Mouse (Mus musculus) kidney, adult 2 months (tissue): ENCODE measurements around the gene Cdh18. TPM values are rescaled to one million over a fixed set of nuclear protein-coding genes. Genes with fewer than 3 reads are reported as not detected.
"Not testable (repeated sequence)": the region's sequence is repeated elsewhere in the genome, so short reads cannot be mapped to it uniquely, and the experiment has no call there.

Experiments
- DNase-seq: peaks from one replicate; pipeline ENCODE4 v3.0.0; 2021
- H3K27ac ChIP-seq: fragments of 200-500 bp; 2 replicates; pipeline ENCODE4 v1.5.1; 2012; ENCODE audit warnings: low read depth, low read length, control low read depth, inconsistent platforms; ENCODE audit not compliant: insufficient read depth
- H3K27me3 ChIP-seq: fragments of 200-500 bp; replicated peaks from 2 replicates; pipeline ENCODE4 v1.6.1; 2012; ENCODE audit warnings: mild to moderate bottlenecking, moderate library complexity, low read length, inconsistent platforms; ENCODE audit not compliant: control insufficient read depth, insufficient read depth
- H3K36me3 ChIP-seq: fragments of 200-500 bp; 2 replicates; pipeline ENCODE4 v1.6.1; 2012; ENCODE audit warnings: mild to moderate bottlenecking, moderate library complexity, low read length, inconsistent platforms; ENCODE audit not compliant: control insufficient read depth, insufficient read depth
- H3K4me1 ChIP-seq: fragments of 200-500 bp; 2 replicates; pipeline ENCODE4 v1.6.1; 2011; ENCODE audit warnings: low read length; ENCODE audit not compliant: control insufficient read depth, insufficient read depth
- H3K4me3 ChIP-seq: fragments of 200-500 bp; 2 replicates; pipeline ENCODE4 v1.5.1; 2011; ENCODE audit warnings: mild to moderate bottlenecking, low read depth, low read length, control low read depth; ENCODE audit not compliant: insufficient read depth
- CTCF ChIP-seq: fragments of 200-500 bp; conservative IDR thresholded peaks from 2 replicates; pipeline ENCODE4 v1.5.1; 2011; ENCODE audit warnings: low read depth, mild to moderate bottlenecking, control low read depth, low read length, moderate library complexity, mixed read lengths; ENCODE audit not compliant: insufficient read depth, insufficient read length
- POLR2A ChIP-seq: fragments of 200-500 bp; IDR thresholded peaks from one replicate; pipeline ENCODE4 v1.6.1; 2011; ENCODE audit warnings: low read depth, low read length, control low read depth
- WGBS: fragments of 180-500 bp; shearing (Covaris S2); methylation state at CpG from one replicate; pipeline ENCODE4 v1.1.7; 2018; 5-methylcytosine and 5-hydroxymethylcytosine counted together
- polyA plus RNA-seq: library from polyadenylated mRNA; depleted of rRNA; stranded (reverse); fragments of >200 nt; gene quantifications from 2 replicates; pipeline ENCODE4 v1.2.3, GENCODE M21; 2012

Cdh18 gene
- polyA plus RNA-seq, 1 experiment = not detected

GRCm38 (mm10) chr15:23035551-23036207 is 486.9 kb downstream of the Cdh18 start:
- H3K27ac ChIP-seq = no peak overlapping the region
- H3K4me1 ChIP-seq = no peaks in the 10 kb centered on the region
- H3K4me3 ChIP-seq = no peak overlapping the region
- peaks cover 2% of the 10 kb centered on the region; the same call in 1 of the 2 replicates for H3K27me3 ChIP-seq
- TF ChIP-seq CTCF = no peak
- TF ChIP-seq POLR2A = no peak
- H3K36me3 ChIP-seq = no peaks in the 10 kb centered on the region
- 4% methylated on average over 14 of the region's 14 CpGs for WGBS
- DNase-seq = no peak

- peak; percentile 7 for DNase-seq
- WGBS = 3% methylated on average over 23 of the region's 23 CpGs
- Histone ChIP-seq H3K27me3 (peaks cover 2% of the 10 kb centered on the region; the same call in 1 of the 2 replicates), H3K36me3 (no peaks in the 10 kb centered on the region), H3K4me1 (no peaks in the 10 kb centered on the region), H3K4me3 (no peak overlapping the region), H3K27ac (no peak overlapping the region)
- TF ChIP-seq POLR2A = no peak
- TF ChIP-seq CTCF = no peak
Measured at GRCm38 (mm10) chr15:23036208-23037065, 487.6 kb downstream of the Cdh18 start.

- Histone ChIP-seq H3K4me1 (no peaks in the 10 kb centered on the region), H3K36me3 (no peaks in the 10 kb centered on the region), H3K27me3 (peaks cover 2% of the 10 kb centered on the region; the same call in 1 of the 2 replicates), H3K4me3 (no peak overlapping the region), H3K27ac (no peak overlapping the region)
- TF ChIP-seq CTCF (no peak), POLR2A (no peak)
- DNase-seq = no peak
Measured at GRCm38 (mm10) chr15:23037561-23037960, 488.7 kb downstream of the Cdh18 start.

GRCm38 (mm10) chr15:23046127-23046785 is 497.4 kb downstream of the Cdh18 start:
- H3K36me3 ChIP-seq = no peaks in the 10 kb centered on the region
- 68% methylated on average over 4 of the region's 4 CpGs for WGBS
- H3K4me1 ChIP-seq = no peaks in the 10 kb centered on the region
- H3K27ac ChIP-seq = no peak overlapping the region
- no peak overlapping the region for H3K4me3 ChIP-seq
- no peaks in the 10 kb centered on the region for H3K27me3 ChIP-seq
- DNase-seq = no peak
- TF ChIP-seq POLR2A (no peak), CTCF (no peak)

GRCm38 (mm10) chr15:23052006-23052405 is 503.2 kb downstream of the Cdh18 start:
- WGBS = 78% methylated on average over 2 of the region's 2 CpGs

GRCm38 (mm10) chr15:23085326-23085725 is 536.5 kb downstream of the Cdh18 start:
- not testable (repeated sequence) for H3K36me3 ChIP-seq, DNase-seq, H3K4me3 ChIP-seq, H3K27me3 ChIP-seq, H3K27ac ChIP-seq, H3K4me1 ChIP-seq
- WGBS = 79% methylated on average over 1 of the region's 1 CpGs

More at GRCm38 (mm10) chr15:23052006-23052405, 503.2 kb downstream of the Cdh18 start:
- no peak for DNase-seq
- Histone ChIP-seq H3K4me1 (no peaks in the 10 kb centered on the region), H3K27ac (no peak overlapping the region), H3K36me3 (no peaks in the 10 kb centered on the region), H3K4me3 (no peak overlapping the region), H3K27me3 (no peaks in the 10 kb centered on the region)
- TF ChIP-seq CTCF (no peak), POLR2A (no peak)

- no peaks in the 10 kb centered on the region for H3K36me3 ChIP-seq
- H3K27ac ChIP-seq = no peak overlapping the region
- H3K4me3 ChIP-seq = no peak overlapping the region
- H3K4me1 ChIP-seq = no peaks in the 10 kb centered on the region
- H3K27me3 ChIP-seq = no peaks in the 10 kb centered on the region
- 66% methylated on average over 2 of the region's 2 CpGs for WGBS
- DNase-seq = no peak
- TF ChIP-seq POLR2A = no peak
Measured at GRCm38 (mm10) chr15:23087535-23087934, 538.7 kb downstream of the Cdh18 start.
